Mouse (Mus musculus): ENCODE measurements around the gene Eif4ebp2.

DNA sequence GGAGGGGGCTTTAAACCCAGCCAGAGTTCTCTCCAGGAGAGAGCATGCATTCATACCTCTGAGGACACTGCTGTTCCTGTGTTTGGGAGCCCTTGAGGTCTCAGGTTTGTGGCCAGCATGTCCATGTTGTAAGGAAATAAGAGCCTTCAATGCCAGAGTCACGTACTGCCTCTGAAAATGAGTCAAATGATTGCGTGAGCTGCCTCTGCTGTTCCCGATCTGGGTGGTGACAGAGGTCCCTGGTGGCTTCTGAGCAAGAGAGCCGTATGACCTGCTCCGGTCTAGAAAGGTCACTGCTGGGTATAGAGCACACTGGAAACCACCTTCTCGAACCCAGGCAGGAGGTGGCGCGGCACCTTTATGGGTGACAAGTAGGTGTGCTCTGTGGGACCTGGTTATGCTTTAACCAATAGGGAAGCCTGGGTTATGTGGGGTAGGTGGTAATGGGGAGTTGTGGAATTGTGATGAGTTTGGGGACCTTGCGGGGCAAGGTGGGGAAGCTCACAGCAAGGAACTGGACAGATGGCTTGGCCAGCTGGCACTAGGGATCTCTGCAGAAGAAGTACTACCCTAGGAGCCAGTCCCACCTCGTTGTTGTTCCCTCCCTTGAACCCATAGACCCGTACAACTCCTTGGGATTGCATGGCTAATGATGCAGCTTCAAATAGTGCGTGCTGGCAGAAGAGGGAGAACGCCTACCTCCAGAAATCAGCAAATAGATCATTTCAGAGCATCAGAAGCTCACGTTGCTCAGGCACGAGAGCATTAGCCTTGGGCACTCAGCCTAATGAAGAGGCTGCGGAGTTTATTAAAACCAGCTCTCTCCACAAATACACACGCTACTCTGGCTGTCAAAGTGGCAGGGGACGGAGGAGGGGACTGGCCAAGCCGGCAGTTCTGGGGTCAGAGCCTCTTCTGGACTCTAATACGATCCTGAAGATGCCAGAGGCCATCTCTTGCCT, 47.3 kb upstream of the Eif4ebp2 start:
- TF ChIP-seq POLR2A (IDR thresholded peaks at IDR 0.05; ENCODE audit: insufficient read depth, low read depth, low read length) (no peak), CTCF (IDR thresholded peaks at IDR 0.05; ENCODE audit: insufficient read depth, low read depth, low read length) (no peak)
